Mouse (Mus musculus) thymus, adult 2 months (tissue): ENCODE data around the gene Olfr694.

Experiments
- CTCF ChIP-seq: fragments of 200-500 bp; IDR thresholded peaks from 2 replicates; pipeline ENCODE4 v1.5.1; 2012; ENCODE audit warnings: mild to moderate bottlenecking, control low read depth, low read length, moderate library complexity, borderline replicate concordance; ENCODE audit not compliant: control insufficient read depth, poor library complexity, insufficient read depth; ENCODE audit errors: extremely low read depth
- POLR2A ChIP-seq: fragments of 200-500 bp; IDR thresholded peaks from 2 replicates; pipeline ENCODE4 v1.6.1; 2012; ENCODE audit warnings: mild to moderate bottlenecking, low read length, control low read depth, moderate library complexity; ENCODE audit not compliant: control insufficient read depth, poor library complexity, insufficient read depth; ENCODE audit errors: extremely low read depth

DNA sequence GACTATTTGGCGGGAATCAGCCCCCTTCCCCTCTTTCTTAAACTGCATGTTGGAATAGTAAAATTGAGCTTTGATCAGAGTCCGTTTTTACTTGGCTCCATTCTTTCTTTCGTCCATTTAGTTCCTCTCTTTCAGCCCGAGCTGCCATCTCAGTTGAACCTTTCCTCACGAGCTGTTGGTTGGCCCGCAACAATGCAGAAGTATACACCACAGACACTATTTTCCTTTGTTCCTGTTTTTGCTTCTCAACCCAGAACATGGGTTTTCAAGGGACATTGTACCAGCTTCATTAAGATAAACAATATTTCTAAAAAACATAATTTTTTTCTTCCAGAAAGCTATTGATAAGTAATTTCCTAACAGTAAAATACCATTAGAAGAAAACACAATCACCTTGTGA is 19.8 kb upstream of the Olfr694 start:
- TF ChIP-seq POLR2A (no peak), CTCF (no peak)
